Mouse (Mus musculus): ENCODE data around the gene Hyal3.
A peak's percentile ranks its signal among the peaks of the same experiment; 100 is the strongest.

Gene Hyal3

GRCm38 (mm10) chr9:107599433-107599832, 18.8 kb downstream of the Hyal3 start:
- DNase-seq: no peak

- DNase-seq: no peak
Measured at GRCm38 (mm10) chr9:107599842-107600241, 19.2 kb downstream of the Hyal3 start.

- DNase-seq: no peak
Measured at GRCm38 (mm10) chr9:107600745-107601144, 20.1 kb downstream of the Hyal3 start.

- no peak for DNase-seq
Measured at GRCm38 (mm10) chr9:107601275-107601674, 20.7 kb downstream of the Hyal3 start.

- DNase-seq: peak; percentile 88 to 93
Measured at GRCm38 (mm10) chr9:107602068-107602648, 21.5 kb downstream of the Hyal3 start.

GRCm38 (mm10) chr9:107603251-107603650, 22.6 kb downstream of the Hyal3 start:
- DNase-seq: no peak

GRCm38 (mm10) chr9:107605041-107605661, 24.5 kb downstream of the Hyal3 start:
- peak; percentile 71 to 83 for DNase-seq

GRCm38 (mm10) chr9:107606591-107606990, 26.0 kb downstream of the Hyal3 start:
- DNase-seq: peak in 1 of 2 experiments; percentile 70

- no peak for DNase-seq
Measured at GRCm38 (mm10) chr9:107607036-107607435, 26.4 kb downstream of the Hyal3 start.

GRCm38 (mm10) chr9:107607653-107608245, 27.1 kb downstream of the Hyal3 start:
- DNase-seq: no peak

- peak; percentile 57 to 69 for DNase-seq
Measured at GRCm38 (mm10) chr9:107608741-107609432, 28.3 kb downstream of the Hyal3 start, which contains the start of gene Sema3b. Sema3b (minus strand) TSS chr9:107609229.

- no peak for DNase-seq
Measured at GRCm38 (mm10) chr9:107609433-107609830, 28.8 kb downstream of the Hyal3 start.

GRCm38 (mm10) chr9:107611456-107612190, 31.0 kb downstream of the Hyal3 start:
- DNase-seq: no peak

- DNase-seq: peak; percentile 98 to 99
Measured at GRCm38 (mm10) chr9:107612191-107612944, 31.8 kb downstream of the Hyal3 start.

- no peak for DNase-seq
Measured at GRCm38 (mm10) chr9:107612945-107613569, 32.4 kb downstream of the Hyal3 start.

GRCm38 (mm10) chr9:107615035-107615434, 34.4 kb downstream of the Hyal3 start:
- DNase-seq: no peak

GRCm38 (mm10) chr9:107617461-107617860, 36.8 kb downstream of the Hyal3 start:
- no peak for DNase-seq

GRCm38 (mm10) chr9:107618098-107618497, 37.5 kb downstream of the Hyal3 start:
- DNase-seq: peak in 1 of 2 experiments; percentile 45

GRCm38 (mm10) chr9:107618778-107619545, 38.3 kb downstream of the Hyal3 start:
- peak in 1 of 2 experiments; percentile 70 for DNase-seq

- DNase-seq: no peak
Measured at GRCm38 (mm10) chr9:107619546-107619879, 38.9 kb downstream of the Hyal3 start.

GRCm38 (mm10) chr9:107620954-107621353, 40.3 kb downstream of the Hyal3 start:
- peak in 1 of 2 experiments; percentile 47 for DNase-seq
